Mouse (Mus musculus): ENCODE measurements around the gene 1600002K03Rik. TPM values are rescaled to one million over a fixed set of nuclear protein-coding genes. Genes with fewer than 3 reads are reported as not detected.
A peak's percentile ranks its signal among the peaks of the same experiment; 100 is the strongest.

Gene 1600002K03Rik
- polyA plus RNA-seq, 1 experiment from 2014 or later: 10.3 TPM

DNA sequence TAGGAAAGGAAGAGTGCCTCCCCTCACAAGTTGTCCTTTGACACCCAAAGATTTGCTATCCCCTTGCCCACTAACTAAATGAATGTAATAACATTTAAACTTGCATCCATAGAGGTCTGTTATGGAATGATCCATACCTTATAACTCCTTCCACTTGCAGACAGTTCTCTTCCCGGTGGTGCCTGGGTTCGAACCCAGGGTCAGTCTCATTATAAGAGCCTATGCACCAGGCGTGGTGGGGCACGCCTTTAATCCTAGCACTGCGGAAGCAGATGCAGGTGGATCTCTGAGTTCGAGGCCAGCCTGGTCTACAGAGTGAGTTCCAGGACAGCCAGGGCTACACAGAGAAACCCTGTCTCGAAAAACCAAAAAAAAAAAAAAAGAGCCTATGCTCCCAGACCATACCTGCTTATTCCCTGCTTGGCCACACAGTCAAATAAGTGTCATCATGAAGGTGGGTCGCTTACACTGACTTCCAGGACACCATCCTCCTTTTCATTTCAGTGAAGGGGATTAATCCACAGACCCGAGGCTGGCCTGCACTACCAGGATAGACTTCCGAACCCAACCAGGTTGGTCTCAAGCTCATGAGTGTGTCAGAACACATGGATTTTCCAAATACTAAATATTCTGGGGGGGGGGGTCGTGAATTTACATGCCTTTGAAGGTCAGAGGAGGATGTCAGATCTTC is 32.6 kb upstream of the 1600002K03Rik start:
- 78% methylated on average over 11 of the region's 11 CpGs for WGBS
- Histone ChIP-seq H3K9me3 (ENCODE audit: control insufficient read depth, low read length) (no peaks in the 10 kb centered on the region), H3K4me1 (ENCODE audit: control insufficient read depth, insufficient read depth, low read length) (peaks cover 35% of the 10 kb centered on the region), H3K27me3 (ENCODE audit: control insufficient read depth, insufficient read depth, low read length) (peaks cover 23% of the 10 kb centered on the region), H3K9ac (ENCODE audit: low read depth, low read length) (no peak overlapping the region), H3K36me3 (ENCODE audit: control insufficient read depth, insufficient read depth, low read length) (peaks cover 18% of the 10 kb centered on the region), H3K4me2 (replicated peaks; ENCODE audit: low read depth, low read length) (no peak overlapping the region), H3K27ac (ENCODE audit: low read depth, low read length) (no peak overlapping the region), H3K4me3 (ENCODE audit: low read length) (no peak overlapping the region)
- no peak for ATAC-seq (ENCODE audit: low FRiP score, low TSS enrichment)

GRCm38 (mm10) chr10:80140666-80141035 is 32.1 kb upstream of the 1600002K03Rik start, which contains the start of gene Cbarp:
TSS of gene Cbarp (minus strand) at chr10:80140835.
- Histone ChIP-seq H3K4me1 (ENCODE audit: control insufficient read depth, insufficient read depth, low read length) (peaks cover 37% of the 10 kb centered on the region), H3K4me3 (ENCODE audit: low read length) (peak within 1 kb of the TSS; percentile 81), H3K4me2 (replicated peaks; ENCODE audit: low read depth, low read length) (peak within 1 kb of the TSS; percentile 92), H3K9me3 (ENCODE audit: control insufficient read depth, low read length) (no peaks in the 10 kb centered on the region), H3K27me3 (ENCODE audit: control insufficient read depth, insufficient read depth, low read length) (peaks cover 23% of the 10 kb centered on the region), H3K9ac (ENCODE audit: low read depth, low read length) (peak within 1 kb of the TSS; percentile 5; the same call in 1 of the 2 replicates), H3K27ac (ENCODE audit: low read depth, low read length) (peak within 1 kb of the TSS; percentile 72), H3K36me3 (ENCODE audit: control insufficient read depth, insufficient read depth, low read length) (peaks cover 23% of the 10 kb centered on the region)
- no peak for ATAC-seq (ENCODE audit: low FRiP score, low TSS enrichment)
- 79% methylated on average over 10 of the region's 10 CpGs for WGBS

DNA sequence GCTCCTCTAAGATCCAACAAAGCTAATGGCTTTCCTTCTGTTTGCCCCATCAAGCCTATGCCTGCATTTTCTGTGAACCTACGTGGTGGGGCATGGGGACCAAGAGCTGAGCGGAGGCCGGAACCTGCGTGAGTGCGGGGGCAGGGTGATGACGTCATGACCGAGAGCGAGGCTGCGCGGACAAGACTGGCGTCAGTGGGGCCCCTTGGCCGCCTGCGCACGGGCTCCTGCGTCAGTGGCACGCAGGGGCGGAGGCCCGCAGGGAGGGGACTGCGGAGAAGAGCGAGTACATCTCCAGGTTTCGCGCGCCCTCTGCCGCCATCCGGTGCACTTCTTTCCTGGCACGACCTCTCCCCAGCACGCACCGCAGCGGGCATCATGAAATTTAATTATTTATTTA is 31.5 kb upstream of the 1600002K03Rik start:
- ATAC-seq (ENCODE audit: low FRiP score, low TSS enrichment): peak; percentile 45
- Histone ChIP-seq H3K27ac (ENCODE audit: low read depth, low read length) (peak overlapping the region; percentile 72), H3K27me3 (ENCODE audit: control insufficient read depth, insufficient read depth, low read length) (peaks cover 19% of the 10 kb centered on the region), H3K36me3 (ENCODE audit: control insufficient read depth, insufficient read depth, low read length) (peaks cover 29% of the 10 kb centered on the region), H3K4me3 (ENCODE audit: low read length) (peak overlapping the region; percentile 81), H3K4me2 (replicated peaks; ENCODE audit: low read depth, low read length) (peak overlapping the region; percentile 92), H3K9me3 (ENCODE audit: control insufficient read depth, low read length) (no peaks in the 10 kb centered on the region), H3K4me1 (ENCODE audit: control insufficient read depth, insufficient read depth, low read length) (peaks cover 43% of the 10 kb centered on the region), H3K9ac (ENCODE audit: low read depth, low read length) (peak overlapping the region; percentile 5; the same call in 1 of the 2 replicates)
- WGBS: 0% methylated on average over 29 of the region's 29 CpGs

GRCm38 (mm10) chr10:80141786-80142529 is 30.8 kb upstream of the 1600002K03Rik start:
- peak overlapping the region; percentile 90 for H3K9ac ChIP-seq (ENCODE audit: low read depth, low read length)
- peaks cover 33% of the 10 kb centered on the region for H3K36me3 ChIP-seq (ENCODE audit: control insufficient read depth, insufficient read depth, low read length)
- H3K4me1 ChIP-seq (ENCODE audit: control insufficient read depth, insufficient read depth, low read length): peaks cover 44% of the 10 kb centered on the region
- WGBS: 1% methylated on average over 43 of the region's 43 CpGs
- peak overlapping the region; percentile 81 for H3K4me3 ChIP-seq (ENCODE audit: low read length)
- H3K27me3 ChIP-seq (ENCODE audit: control insufficient read depth, insufficient read depth, low read length): peaks cover 11% of the 10 kb centered on the region
- peak overlapping the region; percentile 92 for H3K4me2 ChIP-seq (replicated peaks; ENCODE audit: low read depth, low read length)
- no peaks in the 10 kb centered on the region for H3K9me3 ChIP-seq (ENCODE audit: control insufficient read depth, low read length)
- peak overlapping the region; percentile 74 for H3K27ac ChIP-seq (ENCODE audit: low read depth, low read length)
- ATAC-seq (ENCODE audit: low FRiP score, low TSS enrichment): peak; percentile 84

DNA sequence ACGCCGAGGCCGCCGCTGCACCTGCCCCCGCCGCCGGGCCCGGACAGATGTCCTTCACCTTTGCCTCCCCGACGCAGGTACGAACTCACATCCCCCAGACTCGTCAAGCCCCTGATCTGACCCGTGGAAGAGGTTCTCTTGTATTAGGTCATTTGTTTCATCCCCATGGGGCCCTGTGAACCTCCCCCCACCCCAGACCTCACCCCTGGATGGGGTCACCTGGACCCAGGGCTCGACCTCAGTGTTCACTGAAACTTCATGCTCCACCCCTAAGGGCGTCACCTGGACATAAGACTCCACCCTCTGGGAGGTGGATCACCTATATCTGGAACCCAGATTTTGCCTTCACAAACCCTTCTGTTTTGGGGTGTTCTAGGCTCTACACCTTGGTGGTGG is 30.2 kb upstream of the 1600002K03Rik start:
- Histone ChIP-seq H3K4me1 (ENCODE audit: control insufficient read depth, insufficient read depth, low read length) (peaks cover 43% of the 10 kb centered on the region), H3K27ac (ENCODE audit: low read depth, low read length) (peak overlapping the region; percentile 74), H3K36me3 (ENCODE audit: control insufficient read depth, insufficient read depth, low read length) (peaks cover 33% of the 10 kb centered on the region)

DNA sequence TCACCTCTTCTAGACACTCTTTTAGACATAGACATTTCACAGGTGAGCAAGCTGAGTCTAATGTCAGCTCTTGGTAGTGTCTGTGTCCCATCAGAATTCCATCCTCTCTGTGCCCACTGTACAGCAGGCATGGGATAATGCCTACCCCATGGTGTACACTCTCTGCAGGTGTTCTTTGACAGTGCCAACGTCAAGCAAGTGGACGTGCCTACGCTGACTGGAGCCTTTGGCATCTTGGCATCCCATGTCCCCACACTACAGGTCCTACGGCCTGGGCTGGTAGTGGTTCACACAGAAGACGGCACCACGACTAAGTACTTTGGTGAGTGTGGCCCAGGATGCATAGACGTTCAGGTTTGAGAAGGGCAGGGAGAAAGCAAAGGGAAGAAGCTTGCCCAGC is 29.1 kb upstream of the 1600002K03Rik start:
- no peak for ATAC-seq (ENCODE audit: low FRiP score, low TSS enrichment)
- no peaks in the 10 kb centered on the region for H3K9me3 ChIP-seq (ENCODE audit: control insufficient read depth, low read length)
- H3K27ac ChIP-seq (ENCODE audit: low read depth, low read length): no peak overlapping the region
- no peak overlapping the region for H3K9ac ChIP-seq (ENCODE audit: low read depth, low read length)
- no peaks in the 10 kb centered on the region for H3K27me3 ChIP-seq (ENCODE audit: control insufficient read depth, insufficient read depth, low read length)
- H3K4me1 ChIP-seq (ENCODE audit: control insufficient read depth, insufficient read depth, low read length): peaks cover 36% of the 10 kb centered on the region
- WGBS: 94% methylated on average over 7 of the region's 7 CpGs
- peaks cover 33% of the 10 kb centered on the region for H3K36me3 ChIP-seq (ENCODE audit: control insufficient read depth, insufficient read depth, low read length)
- H3K4me3 ChIP-seq (ENCODE audit: low read length): no peak overlapping the region
- no peak overlapping the region for H3K4me2 ChIP-seq (replicated peaks; ENCODE audit: low read depth, low read length)

More for the DNA sequence above, 30.2 kb upstream of the 1600002K03Rik start:
- 0 out of 2 replicates have a peak, but pooled peaks cover 6% of the 10 kb centered on the region for H3K27me3 ChIP-seq (ENCODE audit: control insufficient read depth, insufficient read depth, low read length)
- H3K4me2 ChIP-seq (replicated peaks; ENCODE audit: low read depth, low read length): peak overlapping the region; percentile 92
- peak; percentile 16 for ATAC-seq (ENCODE audit: low FRiP score, low TSS enrichment)
- H3K4me3 ChIP-seq (ENCODE audit: low read length): peak overlapping the region; percentile 81
- peak overlapping the region; percentile 90 for H3K9ac ChIP-seq (ENCODE audit: low read depth, low read length)
- no peaks in the 10 kb centered on the region for H3K9me3 ChIP-seq (ENCODE audit: control insufficient read depth, low read length)
- 0% methylated on average over 15 of the region's 15 CpGs for WGBS

DNA sequence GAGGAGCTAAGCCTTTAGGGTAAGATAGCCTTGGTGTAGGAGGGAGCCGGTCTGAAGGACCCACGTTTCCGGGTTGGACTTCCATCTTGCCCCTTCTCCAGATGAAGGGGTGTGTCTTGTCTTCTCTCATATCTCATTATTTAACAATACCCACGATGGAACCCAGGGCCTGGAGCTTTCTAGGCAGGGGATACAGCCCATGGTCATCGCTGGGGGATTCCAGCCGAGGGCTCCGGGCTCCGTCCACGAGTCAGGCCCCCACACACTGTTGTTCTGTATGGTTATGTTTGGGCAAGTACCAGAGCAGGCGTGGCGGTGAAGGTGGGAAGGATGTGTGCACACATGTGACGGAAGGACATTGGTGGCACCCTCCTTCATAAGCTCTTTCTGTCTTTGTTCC is 28.6 kb upstream of the 1600002K03Rik start:
- H3K27ac ChIP-seq (ENCODE audit: low read depth, low read length): no peak overlapping the region
- no peaks in the 10 kb centered on the region for H3K9me3 ChIP-seq (ENCODE audit: control insufficient read depth, low read length)
- H3K4me3 ChIP-seq (ENCODE audit: low read length): no peak overlapping the region
- H3K27me3 ChIP-seq (ENCODE audit: control insufficient read depth, insufficient read depth, low read length): no peaks in the 10 kb centered on the region
- H3K4me1 ChIP-seq (ENCODE audit: control insufficient read depth, insufficient read depth, low read length): peaks cover 34% of the 10 kb centered on the region
- peaks cover 33% of the 10 kb centered on the region for H3K36me3 ChIP-seq (ENCODE audit: control insufficient read depth, insufficient read depth, low read length)
- H3K4me2 ChIP-seq (replicated peaks; ENCODE audit: low read depth, low read length): no peak overlapping the region
- H3K9ac ChIP-seq (ENCODE audit: low read depth, low read length): no peak overlapping the region
- no peak for ATAC-seq (ENCODE audit: low FRiP score, low TSS enrichment)
- WGBS: 93% methylated on average over 12 of the region's 12 CpGs

- Histone ChIP-seq H3K9ac (ENCODE audit: low read depth, low read length) (no peak overlapping the region), H3K36me3 (ENCODE audit: control insufficient read depth, insufficient read depth, low read length) (peaks cover 33% of the 10 kb centered on the region), H3K9me3 (ENCODE audit: control insufficient read depth, low read length) (no peaks in the 10 kb centered on the region), H3K27me3 (ENCODE audit: control insufficient read depth, insufficient read depth, low read length) (no peaks in the 10 kb centered on the region), H3K4me2 (replicated peaks; ENCODE audit: low read depth, low read length) (no peak overlapping the region), H3K4me3 (ENCODE audit: low read length) (no peak overlapping the region), H3K4me1 (ENCODE audit: control insufficient read depth, insufficient read depth, low read length) (peaks cover 31% of the 10 kb centered on the region), H3K27ac (ENCODE audit: low read depth, low read length) (peak overlapping the region; percentile 7; the same call in 1 of the 2 replicates)
- ATAC-seq (ENCODE audit: low FRiP score, low TSS enrichment): no peak
- WGBS: 77% methylated on average over 20 of the region's 20 CpGs
These were observed 27.6 kb upstream of the 1600002K03Rik start for GRCm38 (mm10) chr10:80144864-80145838.

All from kidney, embryonic 14.5 days (tissue).